Mouse (Mus musculus) heart, postnatal 25 days (tissue): Measurements from ENCODE around the gene Hopx. TPM values are rescaled to one million over a fixed set of nuclear protein-coding genes. Genes with fewer than 3 reads are reported as not detected.

ENCODE experiments used
- DNase-seq: peaks from one replicate; pipeline ENCODE4 v3.0.0; 2022; ENCODE audit warnings: low spot score
- intact Hi-C: fragments of 180-260 bp; cut with DNase I; formaldehyde crosslinking; loops from one replicate; pipeline ENCODE4 v1.15.1; 2025
- total RNA-seq, 2 experiments: library from RNA; stranded (reverse); gene quantifications; 2 replicates each; pipeline ENCODE4 v1.2.3; 2021

Hopx gene
- 100 to 1,000 TPM; 402 to 442 TPM for total RNA-seq

- intact Hi-C loops: no loop called here
- peak; percentile 59 for DNase-seq
Measured at GRCm38 (mm10) chr5:77114817-77115731, at the start of gene Hopx. TSS of gene Hopx (minus strand) at chr5:77115121.

GRCm38 (mm10) chr5:77163597-77163996 lies 48.7 kb upstream of the Hopx start:
- DNase-seq: no peak
- intact Hi-C loops: no loop called here

- DNase-seq: no peak
- intact Hi-C loops: no loop called here
Measured at GRCm38 (mm10) chr5:77162566-77162965, 47.6 kb upstream of the Hopx start.

- intact Hi-C loops: loop anchor here (5.0 kb wide), 1 partner anchor 36 kb away; no protein-coding TSS in a partner anchor
- DNase-seq: no peak
Measured at GRCm38 (mm10) chr5:77157777-77158540, 43.0 kb upstream of the Hopx start.

GRCm38 (mm10) chr5:77156938-77157337 lies 42.0 kb upstream of the Hopx start:
- no peak for DNase-seq
- intact Hi-C loops: loop anchor here (5.0 kb wide), 1 partner anchor 35 kb away; no protein-coding TSS in a partner anchor

GRCm38 (mm10) chr5:77155526-77155925 lies 40.6 kb upstream of the Hopx start:
- intact Hi-C loops: loop anchor here (5.0 kb wide), 1 partner anchor 33 kb away; no protein-coding TSS in a partner anchor

GRCm38 (mm10) chr5:77154812-77155211 lies 39.9 kb upstream of the Hopx start:
- DNase-seq: no peak
- intact Hi-C loops: loop anchor here (5.0 kb wide), 1 partner anchor 33 kb away; no protein-coding TSS in a partner anchor

More at GRCm38 (mm10) chr5:77155526-77155925, 40.6 kb upstream of the Hopx start:
- DNase-seq: no peak

GRCm38 (mm10) chr5:77151738-77152137 lies 36.8 kb upstream of the Hopx start:
- no peak for DNase-seq
- intact Hi-C loops: no loop called here

- no peak for DNase-seq
- intact Hi-C loops: no loop called here
Measured at GRCm38 (mm10) chr5:77151075-77151474, 36.2 kb upstream of the Hopx start.

GRCm38 (mm10) chr5:77148021-77148621 lies 33.2 kb upstream of the Hopx start:
- DNase-seq: no peak
- intact Hi-C loops: no loop called here

- intact Hi-C loops: no loop called here
- no peak for DNase-seq
Measured at GRCm38 (mm10) chr5:77146459-77147170, 31.7 kb upstream of the Hopx start.

- DNase-seq: no peak
- intact Hi-C loops: no loop called here
Measured at GRCm38 (mm10) chr5:77144647-77145046, 29.7 kb upstream of the Hopx start.

- intact Hi-C loops: no loop called here
- no peak for DNase-seq
Measured at GRCm38 (mm10) chr5:77143076-77143475, 28.2 kb upstream of the Hopx start.

- intact Hi-C loops: no loop called here
- no peak for DNase-seq
Measured at GRCm38 (mm10) chr5:77141336-77141735, 26.4 kb upstream of the Hopx start.

- intact Hi-C loops: no loop called here
- DNase-seq: no peak
Measured at GRCm38 (mm10) chr5:77140861-77141260, 25.9 kb upstream of the Hopx start.

- DNase-seq: no peak
- intact Hi-C loops: no loop called here
Measured at GRCm38 (mm10) chr5:77140108-77140507, 25.2 kb upstream of the Hopx start.

GRCm38 (mm10) chr5:77137701-77138265 lies 22.9 kb upstream of the Hopx start:
- no peak for DNase-seq
- intact Hi-C loops: no loop called here

GRCm38 (mm10) chr5:77136684-77137224 lies 21.8 kb upstream of the Hopx start:
- intact Hi-C loops: no loop called here
- no peak for DNase-seq

- intact Hi-C loops: no loop called here
- no peak for DNase-seq
Measured at GRCm38 (mm10) chr5:77134961-77135360, 20.0 kb upstream of the Hopx start.
